Mouse (Mus musculus) ovary, postnatal 36 days (tissue): ENCODE data around the gene Ranbp3l.

ENCODE experiments used
- DNase-seq: peaks from one replicate; pipeline ENCODE4 v3.0.0; 2022; ENCODE audit warnings: low spot score, mixed read lengths

Ranbp3l gene

DNA sequence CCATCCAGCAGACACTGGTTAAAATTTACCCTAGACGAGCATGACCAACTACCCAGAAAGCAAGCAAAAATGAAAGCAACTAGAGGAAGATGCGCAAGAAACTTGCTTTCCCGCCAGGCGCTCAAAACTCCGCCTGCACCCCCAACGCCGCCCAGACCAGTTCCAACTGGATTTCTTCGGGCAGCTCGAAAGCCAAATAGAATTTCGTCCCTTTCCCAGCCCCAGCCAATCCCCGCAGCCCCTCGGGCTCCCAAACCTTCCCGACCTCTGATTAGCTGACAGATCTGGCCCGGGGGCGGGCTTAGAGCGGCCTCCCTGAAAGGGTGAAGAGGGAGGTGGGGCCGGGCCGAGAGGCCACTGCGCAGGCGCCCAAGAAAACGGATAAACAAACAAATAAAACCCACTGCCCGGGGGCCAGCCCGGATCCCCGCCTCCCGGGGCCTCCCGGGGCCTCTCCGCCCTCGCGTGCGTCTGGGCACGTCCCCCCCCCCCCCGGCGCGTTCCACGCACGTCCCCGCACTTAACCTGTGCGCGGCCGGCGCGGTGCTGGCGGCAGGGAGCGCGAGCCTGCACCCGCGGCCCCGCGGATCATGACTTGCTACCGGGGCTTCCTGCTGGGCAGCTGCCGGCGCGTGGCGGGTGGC is 103.3 kb downstream of the Ranbp3l start, which contains the start of gene Nadk2:
Nadk2 (plus strand) TSS at position 349 of the 644 bp plus-strand sequence.
- peak; percentile 99 for DNase-seq

DNA sequence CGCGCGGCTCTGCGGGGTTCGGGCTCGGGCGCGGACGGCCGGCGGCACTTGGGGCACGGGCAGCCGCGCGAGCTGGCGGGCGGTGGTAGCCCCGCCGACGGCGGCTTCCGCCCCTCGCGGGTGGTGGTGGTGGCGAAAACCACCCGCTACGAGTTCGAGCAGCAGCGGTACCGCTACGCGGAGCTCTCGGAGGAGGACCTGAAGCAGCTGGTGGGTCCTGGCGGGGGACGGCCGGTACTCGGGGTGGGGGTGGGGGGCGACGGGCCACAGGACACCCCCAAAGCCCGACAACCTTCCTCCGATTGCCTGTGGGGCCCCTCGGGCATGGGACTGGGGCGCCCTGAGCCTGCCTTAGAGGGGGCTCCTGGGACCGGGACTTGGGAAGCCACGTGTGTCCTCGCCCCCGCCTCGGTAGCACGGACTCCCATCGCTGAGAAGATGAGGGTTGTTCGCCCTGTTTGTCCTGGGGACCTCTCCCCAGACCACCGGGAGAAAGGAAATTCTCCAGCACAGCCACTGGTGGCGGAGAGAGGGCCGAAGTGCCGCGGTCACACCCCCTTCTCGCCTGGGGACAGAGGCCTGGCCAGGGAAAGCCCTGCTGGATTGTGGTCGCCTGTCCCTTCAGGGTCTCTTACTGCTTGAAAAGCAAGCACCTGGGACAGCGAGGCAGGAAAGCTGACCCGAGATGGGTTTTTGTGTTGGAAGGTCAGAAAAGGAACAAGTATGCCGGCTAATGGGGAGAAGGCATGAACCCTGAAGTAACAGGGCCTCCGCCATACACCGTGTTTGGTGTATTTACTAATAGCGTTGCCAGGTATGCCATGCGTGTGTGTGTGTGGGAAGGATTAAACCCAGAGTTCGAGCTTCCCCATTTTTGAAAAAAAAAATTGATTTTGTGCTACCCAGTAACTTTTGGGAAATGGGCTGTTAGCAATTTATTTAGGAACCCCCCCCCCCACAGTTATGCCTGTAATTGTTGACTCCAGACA is 104.1 kb downstream of the Ranbp3l start:
- peak; percentile 49 for DNase-seq

- no peak for DNase-seq
Observed at GRCm38 (mm10) chr15:9072630-9073029, 104.9 kb downstream of the Ranbp3l start.

DNA sequence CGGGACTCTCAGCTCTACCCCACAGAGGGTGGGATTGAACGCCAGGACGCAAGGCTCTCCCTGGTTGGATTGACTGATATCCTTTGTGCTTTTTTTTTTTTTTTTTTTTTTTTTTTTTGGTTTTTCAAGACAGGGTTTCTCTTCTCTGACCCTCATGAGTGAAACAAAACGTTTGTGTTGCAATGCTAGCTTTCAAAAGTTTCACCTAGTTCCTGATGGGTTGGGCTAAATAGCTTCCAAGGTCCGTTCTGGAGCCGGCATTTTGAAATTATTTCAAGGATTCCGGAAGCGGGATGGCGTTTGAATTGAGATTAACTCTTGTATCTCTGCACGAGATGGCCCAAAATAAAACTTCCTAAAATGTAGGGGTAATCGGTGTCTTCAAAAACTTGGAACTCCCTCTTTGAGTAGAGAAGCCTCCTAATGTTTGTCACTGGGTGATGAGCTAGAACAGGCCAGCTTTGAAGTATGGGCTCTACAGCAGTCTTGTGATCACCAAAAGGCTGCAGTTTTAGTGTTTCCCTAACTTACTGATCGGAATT is 105.4 kb downstream of the Ranbp3l start:
- no peak for DNase-seq

DNA sequence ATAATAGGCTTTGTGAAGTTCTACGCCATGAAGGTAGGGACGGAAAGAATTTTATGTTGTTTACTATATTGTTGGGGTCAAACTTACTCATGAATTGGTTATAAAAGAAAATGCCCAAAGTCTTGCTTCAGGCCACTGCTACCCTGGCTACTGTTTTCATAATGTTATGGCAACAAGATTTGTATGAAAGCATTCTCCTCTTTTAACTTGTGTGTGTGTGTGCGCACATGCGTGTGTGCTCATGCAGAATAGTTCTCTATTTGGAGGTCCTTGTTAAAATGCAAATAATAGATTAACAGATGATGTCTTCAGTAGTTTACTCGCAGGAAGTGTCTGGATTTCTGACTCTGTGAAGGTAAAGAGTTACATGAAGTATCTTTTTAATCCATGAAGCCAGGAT is 105.9 kb downstream of the Ranbp3l start:
- DNase-seq = no peak

- no peak for DNase-seq
Observed at GRCm38 (mm10) chr15:9074139-9074538, 106.4 kb downstream of the Ranbp3l start.

- peak; percentile 25 for DNase-seq
Observed at GRCm38 (mm10) chr15:9074671-9075070, 106.9 kb downstream of the Ranbp3l start.

- DNase-seq = no peak
Observed at GRCm38 (mm10) chr15:9075608-9076200, 108.0 kb downstream of the Ranbp3l start.

DNA sequence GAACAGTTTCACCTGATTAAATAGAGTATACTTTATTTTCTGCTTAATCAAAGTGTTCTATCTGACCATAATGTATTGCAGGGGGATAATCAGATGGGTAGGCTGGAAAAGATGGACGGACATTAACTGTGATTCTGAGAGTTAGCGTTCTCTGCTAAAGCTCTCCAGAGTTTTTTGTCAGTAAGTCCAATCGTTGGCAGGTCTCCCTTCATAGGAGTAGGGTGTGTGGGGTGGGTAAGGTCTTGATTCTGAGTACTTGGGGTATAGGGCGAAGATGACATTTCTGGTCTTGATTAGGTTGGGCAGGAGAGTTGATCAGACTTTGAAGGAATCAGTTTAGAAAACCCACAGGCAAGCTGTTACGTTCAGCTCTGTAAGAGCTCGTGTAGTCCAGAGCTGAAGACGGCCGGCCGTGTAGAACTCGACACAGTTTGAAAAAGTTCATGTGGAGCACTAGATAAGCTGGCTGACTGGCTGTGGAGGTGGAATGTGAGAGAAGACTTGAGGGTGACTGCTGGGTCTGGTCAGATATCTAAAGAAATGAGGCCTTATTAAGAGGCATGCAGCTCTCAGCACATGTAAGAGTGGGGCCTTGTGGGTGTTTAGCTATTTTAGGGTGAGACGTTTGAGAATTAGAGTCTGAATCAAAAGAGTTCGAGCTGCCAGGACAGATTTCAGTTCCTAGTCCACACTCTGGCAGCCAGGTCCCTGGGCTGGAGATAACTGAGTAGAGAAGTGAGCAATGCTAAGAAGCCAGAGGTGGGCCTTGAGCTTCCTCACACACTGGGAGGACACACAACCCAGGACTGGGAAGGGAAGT is 110.9 kb downstream of the Ranbp3l start:
- DNase-seq = no peak

DNA sequence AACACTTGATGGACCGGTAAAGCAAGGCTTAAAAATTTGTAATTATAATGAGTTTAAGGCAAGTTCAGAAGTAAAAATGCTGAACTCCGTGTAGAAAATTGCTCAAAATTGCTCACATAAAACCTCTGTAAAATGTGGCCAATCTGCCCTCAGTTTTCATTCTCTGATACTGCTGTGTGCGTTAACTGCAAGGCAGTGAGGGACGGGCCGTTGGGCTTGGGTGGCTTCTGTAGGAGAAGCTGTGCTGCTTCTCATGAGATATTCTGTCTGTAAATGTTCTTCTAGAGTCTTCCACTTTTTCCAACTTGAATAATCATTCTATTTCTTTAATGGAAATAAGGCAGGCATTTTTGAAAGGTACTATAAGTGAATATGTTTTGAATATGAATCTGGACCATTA is 111.9 kb downstream of the Ranbp3l start:
- DNase-seq = no peak

GRCm38 (mm10) chr15:9080206-9080605 is 112.5 kb downstream of the Ranbp3l start:
- DNase-seq = no peak

DNA sequence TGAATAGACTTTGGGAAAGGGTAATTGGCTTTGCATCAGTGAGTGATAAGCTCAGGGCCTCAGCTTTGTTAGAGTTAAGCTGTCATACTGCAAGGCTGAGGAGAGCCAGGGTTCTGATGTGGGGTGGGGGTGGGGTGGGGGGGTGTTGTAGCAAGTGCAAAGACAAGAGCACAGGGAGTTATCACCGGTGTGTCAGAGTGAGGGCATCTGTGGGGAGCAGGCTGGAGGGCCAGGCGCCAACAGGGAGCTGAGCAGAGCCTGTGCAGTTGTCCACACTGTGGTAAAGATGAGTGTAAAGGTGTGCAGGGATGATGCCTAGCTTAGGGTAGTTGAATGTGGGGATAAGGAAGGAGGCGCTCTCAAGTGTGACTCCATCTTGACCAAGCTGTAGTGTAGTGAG is 113.5 kb downstream of the Ranbp3l start:
- DNase-seq = no peak

- DNase-seq = no peak
Observed at GRCm38 (mm10) chr15:9082753-9083152, 115.0 kb downstream of the Ranbp3l start.

DNA sequence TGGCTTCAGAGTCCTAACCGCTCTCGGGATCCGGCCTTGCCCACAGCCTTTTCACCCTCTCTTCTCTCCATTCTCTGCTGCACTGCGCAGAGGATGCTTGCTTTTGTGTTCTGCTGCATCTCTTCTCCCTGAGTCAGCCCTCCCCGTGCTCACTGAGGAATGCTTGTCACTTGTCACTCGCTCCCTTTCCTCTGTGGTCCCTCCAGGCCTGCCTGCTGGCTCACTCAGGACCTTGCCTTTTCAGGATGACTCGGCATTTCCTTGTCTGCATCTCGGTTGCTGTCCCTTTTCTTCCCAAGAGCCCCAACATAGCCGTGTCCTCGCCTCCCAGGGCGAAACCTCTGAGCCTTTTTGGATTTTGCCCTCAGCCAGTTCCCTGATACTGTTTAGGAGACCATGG is 119.1 kb downstream of the Ranbp3l start:
- DNase-seq = no peak

- DNase-seq = no peak
Observed at GRCm38 (mm10) chr15:9087421-9087820, 119.7 kb downstream of the Ranbp3l start.

- DNase-seq = no peak
Observed at GRCm38 (mm10) chr15:9087895-9088682, 120.3 kb downstream of the Ranbp3l start.

DNA sequence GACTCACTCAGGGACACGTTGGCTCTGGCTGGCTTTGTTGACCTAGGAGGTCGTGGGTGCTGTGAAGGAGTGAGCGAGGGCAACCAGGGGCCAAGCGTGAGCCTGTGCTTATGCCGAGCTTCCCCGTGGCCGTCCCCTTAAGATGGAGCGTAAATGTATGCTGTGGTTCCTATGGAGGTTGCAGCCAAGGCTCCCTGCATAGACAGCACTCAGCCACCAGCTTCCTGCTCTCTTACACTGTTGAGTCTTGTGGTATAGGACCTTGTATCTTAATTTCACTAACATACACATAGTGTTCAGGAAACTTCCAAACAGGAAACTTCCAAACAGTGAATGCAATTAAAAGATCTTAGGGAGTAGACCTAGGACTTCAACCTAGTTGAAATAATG is 120.9 kb downstream of the Ranbp3l start:
- DNase-seq = no peak

- DNase-seq = no peak
Observed at GRCm38 (mm10) chr15:9089136-9089720, 121.5 kb downstream of the Ranbp3l start.

- no peak for DNase-seq
Observed at GRCm38 (mm10) chr15:9090662-9091061, 122.9 kb downstream of the Ranbp3l start.

DNA sequence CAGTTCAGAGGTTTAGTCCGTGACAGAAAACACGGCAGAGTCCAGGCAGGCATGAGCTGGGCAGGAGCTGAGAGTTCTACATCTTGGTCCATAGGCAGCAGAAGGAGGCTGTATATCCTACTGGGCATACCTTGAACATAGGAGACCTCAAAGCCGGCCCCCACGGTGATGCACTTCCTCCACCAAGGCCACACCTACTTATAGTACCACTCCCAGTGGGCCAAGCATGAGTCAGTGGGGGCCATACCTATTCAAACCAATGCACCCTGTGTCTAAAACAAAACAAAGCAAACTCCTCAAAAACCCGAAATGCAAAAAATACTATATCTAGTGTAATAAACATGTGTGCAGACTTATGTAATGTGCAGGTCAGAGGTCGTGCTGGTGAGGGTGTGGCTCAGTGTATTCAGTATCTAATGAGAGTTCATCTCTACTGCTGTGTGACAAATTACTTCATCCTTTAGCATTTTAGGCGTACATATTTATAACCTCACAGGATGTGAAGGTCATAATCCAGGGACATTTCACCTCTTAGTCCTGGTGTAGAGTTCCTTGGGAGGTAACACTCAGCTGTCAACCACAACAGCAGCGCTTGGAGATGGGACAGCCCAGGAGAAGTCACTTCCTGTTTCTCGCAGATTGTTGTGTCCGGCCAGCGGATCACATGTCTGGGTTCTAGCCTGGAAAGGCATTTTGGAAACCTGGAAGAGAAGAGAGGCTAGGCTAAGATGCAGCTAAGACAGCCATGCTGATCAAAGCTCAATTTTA is 126.0 kb downstream of the Ranbp3l start:
- no peak for DNase-seq
